Mouse (Mus musculus): Measurements from ENCODE around the gene Tbx21. TPM values are rescaled to one million over a fixed set of nuclear protein-coding genes. Genes with fewer than 3 reads are reported as not detected.

Gene Tbx21
- polyA plus RNA-seq, 1 experiment, result 0.56 TPM

DNA sequence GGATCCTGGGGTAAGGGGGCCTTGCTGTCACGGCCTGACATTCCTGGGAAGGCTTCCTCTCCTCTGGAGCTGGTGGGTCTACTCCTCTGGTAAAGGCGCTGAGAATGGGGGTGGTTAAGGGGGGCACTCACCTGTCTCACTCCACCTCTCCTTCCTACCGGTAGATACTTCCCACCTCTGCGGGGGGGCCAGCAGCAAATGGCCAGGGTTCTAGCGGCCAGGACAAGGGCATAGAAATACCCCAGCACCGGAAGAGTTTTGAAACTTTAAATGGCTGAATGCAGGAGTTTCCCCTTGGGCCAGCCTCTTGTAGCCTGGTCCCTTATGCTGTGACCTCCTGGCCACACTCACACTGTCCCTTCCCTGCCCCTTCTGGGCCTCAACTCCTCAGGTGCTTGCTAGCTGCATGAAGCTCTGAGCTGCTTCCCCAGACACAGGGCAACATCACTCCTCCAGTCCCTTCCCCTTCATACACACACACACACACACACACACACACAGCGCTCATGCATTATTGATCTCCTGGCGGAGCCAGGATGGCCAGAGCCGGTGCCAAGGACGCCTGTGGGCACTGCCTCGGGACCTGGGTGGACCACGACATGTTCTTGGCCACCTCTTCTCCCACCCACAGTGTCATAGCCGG lies 64.1 kb downstream of the Tbx21 start:
- no peak for TF ChIP-seq CTCF (conservative IDR thresholded peaks at IDR 0.05; ENCODE audit: insufficient read depth, insufficient read length, low read depth, low read length)
- no peak for TF ChIP-seq POLR2A (IDR thresholded peaks at IDR 0.05; ENCODE audit: low read depth, low read length)
- Histone ChIP-seq H3K27ac (ENCODE audit: insufficient read depth, low read depth, low read length) (peak overlapping the region; percentile 26), H3K36me3 (ENCODE audit: control insufficient read depth, insufficient read depth, low read length) (no peaks in the 10 kb centered on the region), H3K27me3 (replicated peaks; ENCODE audit: control insufficient read depth, insufficient read depth, low read length) (no peaks in the 10 kb centered on the region), H3K4me1 (ENCODE audit: control insufficient read depth, insufficient read depth, low read length) (peaks cover 11% of the 10 kb centered on the region; the same call in 1 of the 2 replicates), H3K4me3 (ENCODE audit: insufficient read depth, low read depth, low read length) (peak overlapping the region; percentile 81)
- no peak for DNase-seq
- 4% methylated on average over 13 of the region's 13 CpGs for WGBS

DNA sequence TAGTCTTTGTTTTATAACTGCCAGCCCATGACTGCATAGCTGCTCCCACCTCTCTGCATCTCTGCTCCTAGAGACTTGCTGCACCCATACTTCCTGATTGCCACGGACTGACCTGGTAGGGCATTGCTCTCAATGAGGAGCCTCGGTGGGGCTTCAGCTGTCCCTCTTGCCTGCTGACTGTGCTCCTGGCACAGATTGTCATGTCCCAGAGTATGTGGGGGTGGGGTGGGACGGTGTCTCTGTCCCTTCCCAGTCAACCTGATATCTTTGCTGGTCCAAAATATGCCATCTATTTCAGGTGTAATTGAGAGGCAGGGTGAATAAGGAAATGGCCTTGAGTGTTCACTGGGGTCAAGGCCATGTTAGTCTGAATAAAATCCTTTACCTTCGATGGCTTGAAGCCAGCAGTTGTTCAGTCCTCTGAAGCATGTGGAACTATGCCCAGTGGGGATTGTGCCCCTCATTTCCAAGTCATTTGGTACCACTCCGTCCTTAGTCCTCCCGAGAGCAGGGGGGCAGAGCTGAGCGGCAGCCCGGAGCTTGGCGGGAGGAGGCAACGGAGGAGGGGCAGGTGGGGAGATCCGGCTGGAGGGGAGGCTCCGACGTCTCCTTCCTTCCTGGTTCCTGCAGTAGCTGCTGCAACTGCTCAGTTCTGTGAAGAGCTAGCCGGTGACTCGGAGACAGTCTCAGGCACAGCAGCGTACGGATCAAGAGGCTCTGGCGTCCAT lies 64.8 kb downstream of the Tbx21 start, which contains the start of gene Osbpl7:
Gene Osbpl7 (plus strand): TSS at position 413 of the 728 bp plus-strand sequence.
- Histone ChIP-seq H3K27me3 (replicated peaks; ENCODE audit: control insufficient read depth, insufficient read depth, low read length) (no peaks in the 10 kb centered on the region), H3K4me3 (ENCODE audit: insufficient read depth, low read depth, low read length) (peak within 1 kb of the TSS; percentile 81), H3K4me1 (ENCODE audit: control insufficient read depth, insufficient read depth, low read length) (peaks cover 11% of the 10 kb centered on the region; the same call in 1 of the 2 replicates), H3K36me3 (ENCODE audit: control insufficient read depth, insufficient read depth, low read length) (no peaks in the 10 kb centered on the region), H3K27ac (ENCODE audit: insufficient read depth, low read depth, low read length) (peak within 1 kb of the TSS; percentile 26)
- peak; percentile 52 for TF ChIP-seq POLR2A (IDR thresholded peaks at IDR 0.05; ENCODE audit: low read depth, low read length)
- peak; percentile 37; the same call in 1 of the 2 replicates for TF ChIP-seq CTCF (conservative IDR thresholded peaks at IDR 0.05; ENCODE audit: insufficient read depth, insufficient read length, low read depth, low read length)
- peak; percentile 71 for DNase-seq
- WGBS, result 2% methylated on average over 18 of the region's 18 CpGs

DNA sequence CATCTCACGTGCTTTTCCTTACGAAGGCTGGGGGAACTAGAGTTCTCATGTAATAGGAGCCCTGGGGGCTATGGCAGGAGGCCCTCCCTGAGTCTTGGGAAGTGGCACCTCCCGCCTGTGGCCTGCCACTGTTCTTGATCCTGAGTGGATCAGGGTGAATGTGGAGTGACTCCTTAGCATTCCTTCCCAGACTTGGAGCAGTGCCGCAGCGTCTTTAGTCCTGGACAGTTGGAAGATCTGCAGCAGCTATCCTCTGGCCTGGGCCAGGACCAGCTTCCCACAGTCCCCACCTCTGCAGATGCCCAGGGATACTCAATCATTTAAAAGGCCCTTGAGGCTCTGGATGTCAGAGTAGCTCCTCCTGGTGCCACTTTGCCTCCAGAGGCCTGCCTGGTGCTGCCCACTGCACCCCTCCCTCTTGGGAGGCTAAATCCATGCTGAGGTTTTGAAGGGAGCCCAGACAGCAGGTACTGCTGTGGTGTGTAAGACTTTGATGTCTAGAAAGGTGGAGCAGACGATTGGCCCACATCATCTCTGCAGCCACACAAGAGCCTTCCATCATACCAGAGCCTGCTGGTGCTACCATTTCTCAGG lies 65.5 kb downstream of the Tbx21 start:
- WGBS, result 76% methylated on average over 6 of the region's 6 CpGs
- TF ChIP-seq POLR2A (IDR thresholded peaks at IDR 0.05; ENCODE audit: low read depth, low read length) (no peak), CTCF (conservative IDR thresholded peaks at IDR 0.05; ENCODE audit: insufficient read depth, insufficient read length, low read depth, low read length) (no peak)
- Histone ChIP-seq H3K4me3 (ENCODE audit: insufficient read depth, low read depth, low read length) (no peak overlapping the region), H3K4me1 (ENCODE audit: control insufficient read depth, insufficient read depth, low read length) (peaks cover 11% of the 10 kb centered on the region; the same call in 1 of the 2 replicates), H3K27me3 (replicated peaks; ENCODE audit: control insufficient read depth, insufficient read depth, low read length) (no peaks in the 10 kb centered on the region), H3K36me3 (ENCODE audit: control insufficient read depth, insufficient read depth, low read length) (no peaks in the 10 kb centered on the region), H3K27ac (ENCODE audit: insufficient read depth, low read depth, low read length) (no peak overlapping the region)
- no peak for DNase-seq

DNA sequence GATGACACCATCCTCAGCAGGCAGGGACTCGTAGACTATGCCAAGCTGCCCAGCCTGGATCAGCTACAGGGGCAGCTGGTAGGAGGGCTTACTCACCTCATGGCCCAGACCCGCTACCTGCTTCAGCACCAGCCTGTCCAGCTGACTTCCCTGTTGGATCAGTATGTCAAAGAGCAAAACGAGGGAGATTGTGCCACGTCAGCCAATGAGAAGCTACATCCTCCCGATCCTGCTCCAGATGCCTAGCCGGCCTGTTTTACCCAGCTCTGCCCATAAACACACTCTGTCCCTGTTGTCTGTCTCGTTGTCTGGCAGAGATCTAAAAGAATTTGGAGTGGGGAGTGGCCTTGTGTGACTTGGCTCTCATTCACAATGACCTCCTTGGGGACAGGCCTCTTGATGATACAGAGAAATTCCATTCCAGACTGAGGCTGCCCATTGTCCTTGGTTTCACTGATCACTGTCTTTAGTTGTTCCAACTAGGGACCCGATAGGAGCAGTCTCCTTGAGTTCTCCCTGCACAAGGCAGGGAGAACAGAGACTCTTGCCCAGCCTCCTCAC lies 67.0 kb downstream of the Tbx21 start:
- no peak for DNase-seq
- no peak overlapping the region for H3K4me3 ChIP-seq (ENCODE audit: insufficient read depth, low read depth, low read length)

More for the DNA sequence above, 67.0 kb downstream of the Tbx21 start:
- Histone ChIP-seq H3K36me3 (ENCODE audit: control insufficient read depth, insufficient read depth, low read length) (no peaks in the 10 kb centered on the region), H3K4me1 (ENCODE audit: control insufficient read depth, insufficient read depth, low read length) (peaks cover 11% of the 10 kb centered on the region; the same call in 1 of the 2 replicates), H3K27me3 (replicated peaks; ENCODE audit: control insufficient read depth, insufficient read depth, low read length) (no peaks in the 10 kb centered on the region), H3K27ac (ENCODE audit: insufficient read depth, low read depth, low read length) (no peak overlapping the region)
- WGBS, result 75% methylated on average over 8 of the region's 8 CpGs
- TF ChIP-seq CTCF (conservative IDR thresholded peaks at IDR 0.05; ENCODE audit: insufficient read depth, insufficient read length, low read depth, low read length) (no peak), POLR2A (IDR thresholded peaks at IDR 0.05; ENCODE audit: low read depth, low read length) (no peak)

Other genes with a start within 250 kb of the Tbx21 start
- gene Cdk5rap3, start 198.8 kb downstream of the Tbx21 start, polyA plus RNA-seq (2012; rRNA removed), result 35.6 and 37.2 TPM in 2 replicates
- 114 and 119 TPM in 2 replicates for gene Prr15l, start 187.2 kb downstream of the Tbx21 start, polyA plus RNA-seq (2012; rRNA removed)
- 73.0 and 77.1 TPM in 2 replicates for gene Pnpo, start 171.3 kb downstream of the Tbx21 start, polyA plus RNA-seq (2012; rRNA removed)
- gene Sp2, start 132.4 kb downstream of the Tbx21 start, polyA plus RNA-seq (2012; rRNA removed), result 11.9 and 13.3 TPM in 2 replicates
- 0.91 and 0.95 TPM in 2 replicates for gene Sp6, start 101.9 kb downstream of the Tbx21 start, polyA plus RNA-seq (2012; rRNA removed)
- 104 and 112 TPM in 2 replicates for gene Scrn2, start 85.4 kb downstream of the Tbx21 start, polyA plus RNA-seq (2012; rRNA removed)
- gene Lrrc46, start 73.9 kb downstream of the Tbx21 start, polyA plus RNA-seq (2012; rRNA removed), result 1.9 and 2.5 TPM in 2 replicates
- 137 and 138 TPM in 2 replicates for gene Mrpl10, start 73.8 kb downstream of the Tbx21 start, polyA plus RNA-seq (2012; rRNA removed)
- 9.0 and 9.1 TPM in 2 replicates for gene Osbpl7, start 64.7 kb downstream of the Tbx21 start, polyA plus RNA-seq (2012; rRNA removed)
- gene Tbkbp1, start 36.2 kb upstream of the Tbx21 start, polyA plus RNA-seq (2012; rRNA removed), result 10.4 and 12.1 TPM in 2 replicates
- gene Kpnb1, start 72.5 kb upstream of the Tbx21 start, polyA plus RNA-seq (2012; rRNA removed), result 22.3 and 25.6 TPM in 2 replicates
- gene Npepps, start 165.3 kb upstream of the Tbx21 start, polyA plus RNA-seq (2012; rRNA removed), result 23.1 and 25.3 TPM in 2 replicates
- gene Mrpl45, start 200.4 kb upstream of the Tbx21 start, polyA plus RNA-seq (2012; rRNA removed), result 20.4 and 25.5 TPM in 2 replicates
- 0.08 TPM in 2 replicates for gene Gpr179, start 236.7 kb upstream of the Tbx21 start, polyA plus RNA-seq (2012; rRNA removed)
- gene Socs7, start 247.2 kb upstream of the Tbx21 start, polyA plus RNA-seq (2012; rRNA removed), result 12.9 and 13.5 TPM in 2 replicates